Mouse (Mus musculus) kidney, embryonic 14.5 days (tissue): Measurements from ENCODE around the gene Rdm1. TPM values are rescaled to one million over a fixed set of nuclear protein-coding genes. Genes with fewer than 3 reads are reported as not detected.
A peak's percentile ranks its signal among the peaks of the same experiment; 100 is the strongest.
"Not testable (repeated sequence)": the region's sequence is repeated elsewhere in the genome, so short reads cannot be mapped to it uniquely, and the experiment has no call there.

Source experiments
- ATAC-seq: fragments of 200-750 bp; cut with Nextera tagmentation; 2 replicates; pipeline ENCODE4 v1.8.0; 2017; ENCODE audit warnings: moderate number of reproducible peaks, mild to moderate bottlenecking, moderate TSS enrichment, moderate library complexity; ENCODE audit not compliant: low FRiP score, low TSS enrichment
- H3K27ac ChIP-seq: fragments of 300-500 bp; sonication (generic); 2 replicates; pipeline ENCODE4 v1.5.1; 2014; ENCODE audit warnings: low read depth, mild to moderate bottlenecking, low read length, moderate library complexity, mixed read lengths
- H3K27me3 ChIP-seq: fragments of 300-500 bp; sonication (generic); 2 replicates; pipeline ENCODE4 v1.6.1; 2014; ENCODE audit warnings: mild to moderate bottlenecking, low read length; ENCODE audit not compliant: control insufficient read depth, insufficient read depth
- H3K36me3 ChIP-seq: fragments of 300-500 bp; sonication (generic); 2 replicates; pipeline ENCODE4 v1.6.1; 2014; ENCODE audit warnings: low read length, mixed read lengths; ENCODE audit not compliant: control insufficient read depth, insufficient read depth
- H3K4me1 ChIP-seq: fragments of 300-500 bp; sonication (generic); 2 replicates; pipeline ENCODE4 v1.6.1; 2014; ENCODE audit warnings: low read length, mixed read lengths; ENCODE audit not compliant: control insufficient read depth, insufficient read depth
- H3K4me2 ChIP-seq: fragments of 300-500 bp; sonication (generic); replicated peaks from 2 replicates; pipeline ENCODE4 v1.6.1; 2014; ENCODE audit warnings: low read depth, mild to moderate bottlenecking, low read length
- H3K4me3 ChIP-seq: fragments of 300-500 bp; sonication (generic); 2 replicates; pipeline ENCODE4 v1.5.1; 2014; ENCODE audit warnings: mild to moderate bottlenecking, low read length
- H3K9ac ChIP-seq: fragments of 300-500 bp; sonication (generic); 2 replicates; pipeline ENCODE4 v1.6.1; 2014; ENCODE audit warnings: low read depth, mild to moderate bottlenecking, low read length, moderate library complexity
- H3K9me3 ChIP-seq: fragments of 300-500 bp; sonication (generic); 2 replicates; pipeline ENCODE4 v1.6.1; 2016; ENCODE audit warnings: low read length; ENCODE audit not compliant: control insufficient read depth
- WGBS: fragments of 180-500 bp; shearing (Covaris S2); extraction: QIAGEN DNeasy Blood & Tissue Kit; methylation state at CpG from one replicate; pipeline ENCODE4 v1.1.7; 2014; 5-methylcytosine and 5-hydroxymethylcytosine counted together
- polyA plus RNA-seq: library from polyadenylated mRNA; unstranded; fragments of >200 nt; fragmentation: Nextera tagmentation; extraction: Ambion mirVana; gene quantifications from 2 replicates; pipeline ENCODE4 v1.2.1, GENCODE M21; 2014

The Rdm1 gene
- polyA plus RNA-seq, 1 experiment from 2014 or later = 31.6 TPM

DNA sequence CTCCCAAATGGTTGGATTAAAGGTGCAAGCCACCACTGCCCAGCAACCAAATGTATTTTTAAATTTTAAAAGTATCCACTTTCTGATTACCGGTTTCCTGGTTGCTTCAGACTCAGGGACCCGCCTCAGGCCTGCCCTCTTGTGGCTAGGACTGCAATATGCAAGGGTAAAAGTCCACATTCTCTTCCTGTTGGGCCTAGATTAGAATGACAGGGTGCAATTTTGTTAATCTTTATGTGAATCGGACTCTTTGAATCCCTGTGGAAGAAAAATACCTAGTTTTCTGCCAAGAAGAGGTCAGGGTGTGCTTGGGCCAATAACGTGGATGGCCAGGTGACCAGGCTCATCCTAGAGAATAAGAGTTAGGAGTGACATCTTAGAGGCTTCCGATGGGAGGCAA is 37.6 kb upstream of the Rdm1 start:
- no peak for ATAC-seq
- H3K27ac ChIP-seq = no peak overlapping the region
- no peaks in the 10 kb centered on the region; the same call in 1 of the 2 replicates for H3K36me3 ChIP-seq
- no peaks in the 10 kb centered on the region for H3K9me3 ChIP-seq
- H3K4me1 ChIP-seq = no peaks in the 10 kb centered on the region
- no peak overlapping the region for H3K4me2 ChIP-seq
- H3K9ac ChIP-seq = no peak overlapping the region
- WGBS = 33% methylated on average over 5 of the region's 5 CpGs
- H3K27me3 ChIP-seq = no peaks in the 10 kb centered on the region
- H3K4me3 ChIP-seq = no peak overlapping the region

DNA sequence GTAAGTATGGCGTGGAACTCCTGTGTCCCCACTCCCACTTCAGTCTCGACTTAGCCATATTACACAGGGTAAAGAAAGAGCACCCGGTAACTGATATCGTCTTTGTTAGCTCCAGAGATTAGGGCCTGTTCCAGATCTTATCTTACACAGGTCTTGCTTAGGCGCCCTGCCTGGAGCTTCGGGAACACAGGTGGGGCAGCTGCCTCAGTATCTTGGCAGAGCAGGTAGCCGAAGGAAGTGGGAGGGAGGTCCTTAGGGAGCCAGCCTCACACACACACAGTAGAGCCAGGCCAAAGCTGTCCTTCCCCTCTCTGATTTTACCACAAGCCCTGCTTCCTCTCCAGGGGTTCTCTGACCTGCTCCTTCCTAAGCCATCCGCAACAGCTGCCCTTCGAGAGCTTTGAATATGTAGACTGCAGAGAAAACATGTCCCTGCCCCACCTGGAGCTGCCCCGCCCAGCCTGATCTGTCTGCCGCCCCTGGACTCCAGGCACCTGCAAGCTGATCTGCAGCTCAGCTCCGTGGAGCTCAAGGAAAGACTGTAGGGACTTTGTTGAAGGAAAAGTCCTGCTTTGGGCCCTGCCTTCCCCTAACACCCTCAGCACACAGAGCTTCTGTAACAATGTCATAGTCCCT is 36.9 kb upstream of the Rdm1 start:
- Histone ChIP-seq H3K4me3 (no peak overlapping the region), H3K4me1 (no peaks in the 10 kb centered on the region), H3K4me2 (no peak overlapping the region), H3K27me3 (no peaks in the 10 kb centered on the region), H3K9me3 (no peaks in the 10 kb centered on the region), H3K36me3 (no peaks in the 10 kb centered on the region; the same call in 1 of the 2 replicates), H3K27ac (no peak overlapping the region), H3K9ac (no peak overlapping the region; the same call in 1 of the 2 replicates)
- no peak for ATAC-seq
- 77% methylated on average over 12 of the region's 12 CpGs for WGBS

GRCm38 (mm10) chr11:101599156-101599555 is 27.8 kb upstream of the Rdm1 start, which contains the start of gene Gm11634:
TSS of gene Gm11634 (minus strand) at chr11:101599256.
- Histone ChIP-seq H3K4me2 (no peak within 1 kb of the TSS), H3K27me3 (no peaks in the 10 kb centered on the region), H3K9me3 (no peaks in the 10 kb centered on the region), H3K4me3 (no peak within 1 kb of the TSS), H3K36me3 (no peaks in the 10 kb centered on the region), H3K4me1 (no peaks in the 10 kb centered on the region), H3K9ac (no peak within 1 kb of the TSS), H3K27ac (no peak within 1 kb of the TSS)
- ATAC-seq = no peak
- 88% methylated on average over 6 of the region's 6 CpGs for WGBS

GRCm38 (mm10) chr11:101602491-101602890 is 24.5 kb upstream of the Rdm1 start:
- Histone ChIP-seq H3K9me3 (no peaks in the 10 kb centered on the region), H3K36me3 (no peaks in the 10 kb centered on the region), H3K4me1 (no peaks in the 10 kb centered on the region), H3K4me2 (no peak overlapping the region), H3K4me3 (no peak overlapping the region), H3K27me3 (no peaks in the 10 kb centered on the region), H3K27ac (no peak overlapping the region), H3K9ac (no peak overlapping the region)
- WGBS = 11% methylated on average over 3 of the region's 3 CpGs
- no peak for ATAC-seq

- H3K27ac ChIP-seq = no peak overlapping the region
- peak overlapping the region; percentile 38; the same call in 1 of the 2 replicates for H3K4me2 ChIP-seq
- H3K36me3 ChIP-seq = no peaks in the 10 kb centered on the region
- no peak overlapping the region for H3K9ac ChIP-seq
- ATAC-seq = no peak
- H3K4me3 ChIP-seq = no peak overlapping the region
- H3K9me3 ChIP-seq = no peaks in the 10 kb centered on the region
- WGBS = 1% methylated on average over 3 of the region's 3 CpGs
- H3K4me1 ChIP-seq = no peaks in the 10 kb centered on the region
- H3K27me3 ChIP-seq = no peaks in the 10 kb centered on the region
These were observed 22.9 kb upstream of the Rdm1 start for GRCm38 (mm10) chr11:101604116-101604515.

DNA sequence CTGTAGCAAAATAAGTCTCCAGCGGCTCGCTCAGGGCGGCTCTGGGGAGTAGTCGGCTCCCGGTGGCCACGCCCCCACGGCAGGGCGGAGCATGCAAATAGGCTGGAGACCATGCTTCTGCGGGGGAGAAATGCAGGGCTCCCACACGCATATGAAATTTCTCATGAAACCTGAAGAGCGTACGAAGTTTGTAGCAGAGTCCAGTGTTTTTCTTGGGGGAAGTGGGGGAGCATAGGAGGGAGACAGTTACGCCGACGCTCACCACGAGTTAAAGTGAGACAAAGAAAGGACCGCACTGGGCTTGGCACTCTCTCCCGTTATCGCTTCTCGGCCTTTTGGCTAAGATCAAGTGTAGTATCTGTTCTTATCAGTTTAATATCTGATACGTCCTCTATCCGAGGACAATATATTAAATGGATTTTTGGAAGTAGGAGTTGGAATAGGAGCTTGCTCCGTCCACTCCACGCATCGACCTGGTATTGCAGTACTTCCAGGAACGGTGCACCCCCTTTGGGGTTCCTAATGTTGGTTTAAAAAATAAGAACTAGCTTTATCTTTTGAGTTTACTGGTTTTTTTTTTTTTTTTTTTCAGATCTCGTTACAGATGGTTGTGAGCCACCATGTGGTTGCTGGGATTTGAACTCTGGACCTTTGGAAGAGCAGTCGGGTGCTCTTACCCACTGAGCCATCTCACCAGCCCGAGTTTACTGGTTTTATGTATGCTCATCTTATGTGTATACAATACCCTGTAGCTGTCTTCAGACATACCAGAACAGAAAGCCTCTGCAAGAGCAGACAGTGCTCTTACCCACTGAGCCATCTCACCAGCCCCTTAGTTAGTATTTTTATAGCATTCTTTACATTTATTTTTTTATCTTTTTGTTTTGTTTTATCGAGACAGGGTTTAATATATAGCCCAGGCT is 22.2 kb upstream of the Rdm1 start:
- peak overlapping the region; percentile 35; the same call in 1 of the 2 replicates for H3K9ac ChIP-seq

DNA sequence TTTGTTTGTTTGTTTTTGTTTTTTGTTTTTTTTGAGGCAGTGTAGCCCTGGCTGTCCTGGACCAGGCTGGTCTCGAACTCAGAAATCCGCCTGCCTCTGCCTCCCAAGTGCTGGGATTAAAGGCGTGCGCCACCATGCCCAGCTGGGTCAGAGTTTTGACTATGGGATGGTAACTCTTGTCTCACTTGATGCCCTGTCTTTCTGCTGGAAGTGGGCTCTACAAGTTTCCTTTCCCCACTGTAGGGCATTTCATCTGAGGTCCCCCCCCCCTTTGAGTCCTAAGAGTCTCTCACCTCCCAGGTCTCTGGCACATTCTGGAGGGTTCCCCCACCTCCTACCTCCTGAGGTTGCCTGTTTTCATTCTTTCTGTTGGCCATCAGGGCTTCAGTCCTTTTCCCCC is 19.9 kb upstream of the Rdm1 start:
- not testable (repeated sequence) for H3K4me1 ChIP-seq, H3K4me2 ChIP-seq, H3K9ac ChIP-seq, H3K27me3 ChIP-seq, H3K4me3 ChIP-seq, H3K36me3 ChIP-seq, ATAC-seq, H3K9me3 ChIP-seq, H3K27ac ChIP-seq
- 93% methylated on average over 4 of the region's 4 CpGs for WGBS

More for the DNA sequence above, 22.2 kb upstream of the Rdm1 start:
- ATAC-seq = peak; percentile 89
- H3K27me3 ChIP-seq, H3K27ac ChIP-seq, H3K9me3 ChIP-seq, H3K4me1 ChIP-seq, H3K36me3 ChIP-seq: not testable (repeated sequence)
- Histone ChIP-seq H3K4me3 (0 out of 2 replicates have a peak overlapping the region, but pooled peaks have one; percentile 16), H3K4me2 (peak overlapping the region; percentile 38)
- WGBS = under 1% methylated on average over 30 of the region's 30 CpGs

GRCm38 (mm10) chr11:101610445-101610844 is 16.6 kb upstream of the Rdm1 start:
- Histone ChIP-seq H3K27me3 (no peaks in the 10 kb centered on the region), H3K4me1 (no peaks in the 10 kb centered on the region), H3K9ac (no peak overlapping the region), H3K36me3 (no peaks in the 10 kb centered on the region), H3K9me3 (no peaks in the 10 kb centered on the region), H3K4me2 (peak overlapping the region; percentile 25; the same call in 1 of the 2 replicates), H3K4me3 (no peak overlapping the region), H3K27ac (no peak overlapping the region)
- no peak for ATAC-seq
- WGBS = 38% methylated on average over 11 of the region's 11 CpGs

GRCm38 (mm10) chr11:101613596-101613995 is 13.4 kb upstream of the Rdm1 start:
- 0 out of 2 replicates have a peak, but pooled peaks cover 12% of the 10 kb centered on the region for H3K4me1 ChIP-seq

More at GRCm38 (mm10) chr11:101613596-101613995, 13.4 kb upstream of the Rdm1 start:
- Histone ChIP-seq H3K36me3 (no peaks in the 10 kb centered on the region), H3K9me3 (no peaks in the 10 kb centered on the region), H3K9ac (no peak overlapping the region), H3K27ac (no peak overlapping the region), H3K4me2 (no peak overlapping the region), H3K4me3 (no peak overlapping the region), H3K27me3 (no peaks in the 10 kb centered on the region)
- ATAC-seq = no peak
- 79% methylated on average over 6 of the region's 6 CpGs for WGBS
